Mouse (Mus musculus) lung, postnatal 4 days (tissue): ENCODE measurements around the gene Eng.
A peak's percentile ranks its signal among the peaks of the same experiment; 100 is the strongest.

Experiments
- DNase-seq, 2 experiments: peaks; one replicate each; pipeline ENCODE4 v3.0.0; 2021

Gene Eng

DNA sequence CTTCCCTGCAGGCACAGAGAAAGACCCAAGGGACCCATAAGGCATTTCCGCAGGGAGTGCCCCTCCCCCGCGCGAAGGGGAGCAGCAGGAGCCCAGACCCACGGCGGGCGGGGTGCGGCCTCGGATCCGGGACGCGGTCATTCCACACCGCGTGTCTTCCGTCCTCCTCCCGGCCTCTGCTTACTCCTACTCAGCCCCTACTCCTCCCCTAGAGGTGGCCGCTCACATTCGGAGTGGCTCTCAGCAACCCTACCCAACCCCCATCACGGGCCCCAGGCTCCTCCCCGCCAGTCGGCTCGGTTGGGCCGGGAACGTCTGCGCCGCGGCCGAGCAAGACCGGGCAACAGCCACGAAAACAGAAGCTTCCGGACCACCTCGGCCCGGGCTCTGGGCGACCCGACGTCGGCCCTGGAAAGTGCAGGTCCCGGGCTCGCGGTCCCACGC is 65.7 kb downstream of the Eng start:
- DNase-seq, result peak; percentile 82 to 86

DNA sequence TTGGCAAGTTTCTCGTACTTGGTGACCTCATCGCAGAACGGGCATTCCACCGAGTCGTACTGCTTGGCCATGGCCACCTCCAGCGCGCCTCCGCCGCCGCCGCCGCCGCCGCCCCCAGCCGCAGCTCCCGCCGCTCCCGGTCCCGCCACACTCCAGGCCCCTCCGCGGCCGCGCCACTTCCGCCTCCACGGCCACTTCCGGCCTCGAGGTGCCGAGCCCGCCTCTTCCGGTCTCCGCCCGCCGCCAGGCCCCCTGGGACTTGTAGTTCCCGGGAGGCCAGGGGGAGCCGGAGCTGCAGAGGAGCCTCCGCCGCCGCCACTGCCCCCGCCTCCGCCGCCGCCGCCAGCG is 66.2 kb downstream of the Eng start:
- DNase-seq, result peak; percentile 97

DNA sequence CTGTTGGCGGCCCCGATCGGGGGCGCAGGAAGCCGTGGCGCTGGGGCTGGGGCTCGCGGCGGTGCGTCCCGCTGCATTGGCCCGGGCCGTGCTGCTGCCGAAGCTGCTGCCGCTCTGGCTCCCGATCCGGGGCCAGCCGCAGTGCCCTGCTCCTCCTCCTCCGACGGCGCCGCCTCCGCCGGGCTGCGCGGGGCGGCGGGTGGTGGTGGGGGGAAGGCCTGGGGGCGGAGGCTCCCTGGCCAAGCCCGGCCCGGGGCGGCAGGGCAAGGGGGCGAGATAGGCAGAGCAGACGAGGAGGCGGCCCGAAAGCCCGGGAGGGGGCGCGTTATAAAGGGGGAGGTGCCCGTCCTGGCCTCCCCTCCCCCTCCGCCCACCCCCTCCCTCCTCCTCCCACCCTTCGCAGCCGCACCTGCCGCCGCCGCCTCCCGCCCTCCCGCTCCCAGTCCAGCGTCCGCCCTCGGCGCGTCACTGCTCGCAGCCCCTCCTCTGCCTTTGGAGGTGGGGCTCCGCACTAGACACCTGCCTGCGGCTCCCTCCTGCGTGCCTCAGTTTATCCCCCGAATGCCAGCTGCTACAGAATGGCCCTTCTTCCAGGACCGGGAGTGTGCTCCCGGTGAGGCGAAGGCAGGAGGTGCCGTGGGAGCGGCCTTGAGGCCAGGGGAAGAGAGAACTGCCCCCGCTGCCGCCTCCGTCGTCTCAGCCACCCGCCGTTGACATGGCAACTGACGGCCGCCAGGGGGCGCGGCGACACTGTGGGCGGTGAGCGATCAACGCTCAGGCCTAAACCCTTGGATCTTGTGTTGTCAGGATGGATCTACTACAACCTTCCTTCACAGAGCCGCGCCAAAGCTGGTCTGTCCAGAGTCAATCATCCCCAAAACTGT is 66.8 kb downstream of the Eng start, which contains the start of gene Cdk9:
Gene Cdk9, minus strand, starts transcription at position 143 of the 884 bp plus-strand sequence.
- DNase-seq, result peak; percentile 95 to 96

- DNase-seq, result no peak
Observed at GRCm38 (mm10) chr2:32714117-32714986, 68.0 kb downstream of the Eng start.

- DNase-seq, result peak; percentile 67 to 75
Observed at GRCm38 (mm10) chr2:32714987-32715425, 68.6 kb downstream of the Eng start.

- DNase-seq, result no peak
Observed at GRCm38 (mm10) chr2:32718761-32719160, 72.4 kb downstream of the Eng start.

- DNase-seq, result no peak
Observed at GRCm38 (mm10) chr2:32720053-32720452, 73.7 kb downstream of the Eng start.

DNA sequence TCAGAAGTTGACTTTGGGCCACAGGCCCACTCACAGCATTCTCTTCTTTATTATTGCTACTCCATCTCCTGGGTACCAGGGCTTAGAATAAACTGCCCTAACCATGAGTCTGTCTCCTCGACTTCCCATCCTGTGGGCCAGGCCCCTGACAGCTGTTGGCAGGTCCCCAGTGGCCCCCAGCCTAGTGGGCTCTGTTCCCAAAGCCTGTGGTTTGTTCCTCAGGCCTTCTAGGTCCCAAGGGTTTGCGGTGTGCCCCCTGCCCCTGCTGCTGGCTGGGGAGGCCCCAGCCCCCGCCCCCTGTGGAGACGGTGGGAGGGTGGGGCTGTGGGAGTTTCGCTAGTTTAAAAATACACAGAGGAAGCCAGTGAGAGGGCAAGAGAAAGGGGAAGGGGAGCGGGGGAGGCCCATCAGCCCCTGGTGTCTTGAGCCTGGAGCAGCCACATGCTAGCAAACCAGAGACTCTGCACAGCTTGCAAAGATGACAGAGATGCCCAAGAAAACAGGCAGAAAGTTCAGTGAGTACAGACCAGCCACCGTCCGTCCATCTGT is 74.4 kb downstream of the Eng start, which contains the start of gene Sh2d3c:
Gene Sh2d3c, plus strand, starts transcription at position 375 of the 549 bp plus-strand sequence.
- DNase-seq, result peak; percentile 69 to 84

- DNase-seq, result no peak
Observed at GRCm38 (mm10) chr2:32722046-32722445, 75.7 kb downstream of the Eng start.

DNA sequence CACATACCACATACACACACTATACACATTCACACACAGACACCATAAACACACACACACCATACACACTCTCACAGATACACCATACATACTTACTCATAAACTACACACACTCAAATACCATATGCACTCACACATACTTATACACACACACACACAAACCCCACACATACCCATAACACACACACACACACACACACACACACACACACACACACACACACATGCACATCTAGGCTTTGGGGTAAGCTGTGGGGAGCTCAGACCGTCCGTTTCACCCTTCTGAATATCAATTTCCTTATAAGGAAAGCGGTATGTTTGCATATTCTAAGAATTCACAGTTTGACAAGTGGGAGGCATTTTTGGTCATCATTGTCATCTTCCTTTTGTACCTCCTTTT is 76.2 kb downstream of the Eng start:
- DNase-seq, result no peak

- DNase-seq, result no peak
Observed at GRCm38 (mm10) chr2:32724149-32724548, 77.8 kb downstream of the Eng start.

GRCm38 (mm10) chr2:32724832-32725790 is 78.7 kb downstream of the Eng start:
- no peak for DNase-seq

DNA sequence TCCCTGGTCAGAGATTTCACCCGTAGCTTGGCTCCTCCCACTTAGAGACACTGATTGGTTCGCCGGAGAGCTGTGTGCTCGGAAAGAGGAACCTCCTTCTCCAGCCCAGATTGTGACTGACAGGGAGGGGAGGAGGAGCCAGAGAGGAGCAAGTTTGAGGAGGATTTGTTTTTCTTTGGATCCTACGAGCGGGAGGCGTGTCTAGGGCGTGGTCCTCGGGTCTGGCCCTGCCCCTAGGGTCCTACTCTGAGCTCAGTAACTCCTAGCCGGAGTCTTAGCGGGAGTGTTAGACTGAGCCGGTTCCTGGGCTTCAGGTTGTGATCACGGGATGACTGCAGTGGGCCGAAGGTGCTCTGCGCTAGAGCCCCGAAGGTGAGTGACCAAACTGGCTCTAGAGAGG is 81.0 kb downstream of the Eng start:
- DNase-seq, result peak; percentile 95 to 96

GRCm38 (mm10) chr2:32728463-32728862 is 82.1 kb downstream of the Eng start:
- DNase-seq, result peak; percentile 59 to 78

- DNase-seq, result no peak
Observed at GRCm38 (mm10) chr2:32729547-32729946, 83.2 kb downstream of the Eng start.

- peak; percentile 52 to 82 for DNase-seq
Observed at GRCm38 (mm10) chr2:32730854-32731253, 84.5 kb downstream of the Eng start.

DNA sequence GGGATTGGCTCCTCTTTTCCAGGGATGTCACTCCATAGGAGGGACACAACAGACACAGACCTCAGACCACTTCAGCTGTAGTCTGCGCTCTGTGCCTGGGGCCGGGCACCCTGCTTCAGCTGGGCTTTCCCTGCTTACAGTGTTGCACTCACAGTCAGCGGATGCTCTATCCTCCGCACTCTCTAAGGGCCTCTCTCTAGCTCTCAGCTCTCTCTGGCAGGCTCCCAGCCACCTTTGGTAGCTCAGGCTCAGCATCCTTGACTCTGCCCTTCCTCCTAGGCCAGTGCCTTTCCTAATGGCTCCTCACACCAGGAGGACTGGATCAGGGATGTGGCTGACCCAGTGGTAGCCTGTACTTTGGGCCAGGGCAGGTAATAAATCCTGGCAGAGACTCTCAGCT is 85.5 kb downstream of the Eng start:
- DNase-seq, result no peak
